Mouse (Mus musculus) lung, postnatal 0 days (tissue): ENCODE measurements around the gene Gm128. TPM values are rescaled to one million over a fixed set of nuclear protein-coding genes. Genes with fewer than 3 reads are reported as not detected.

ENCODE experiments used
- ATAC-seq: fragments of 200-750 bp; cut with Nextera tagmentation; 2 replicates; pipeline ENCODE4 v1.8.0; 2017; ENCODE audit warnings: moderate library complexity
- DNase-seq: peaks from one replicate; pipeline ENCODE4 v3.0.0-alpha.2; 2016; ENCODE audit warnings: low spot score
- H3K27ac ChIP-seq: fragments of 300-500 bp; sonication (generic); 2 replicates; pipeline ENCODE4 v1.5.1; 2014; ENCODE audit warnings: antibody characterized with exemption, mild to moderate bottlenecking, low read length, mixed read lengths
- H3K27me3 ChIP-seq: fragments of 300-500 bp; sonication (generic); replicated peaks from 2 replicates; pipeline ENCODE4 v1.6.1; 2014; ENCODE audit warnings: low read length, mixed read lengths; ENCODE audit not compliant: insufficient read depth
- H3K36me3 ChIP-seq: fragments of 300-500 bp; sonication (generic); 2 replicates; pipeline ENCODE4 v1.6.1; 2014; ENCODE audit warnings: low read length, mixed read lengths; ENCODE audit not compliant: insufficient read depth
- H3K4me1 ChIP-seq: fragments of 300-500 bp; sonication (generic); 2 replicates; pipeline ENCODE4 v1.6.1; 2014; ENCODE audit warnings: antibody characterized with exemption, low read depth, low read length, mixed read lengths; ENCODE audit not compliant: insufficient read depth
- H3K4me2 ChIP-seq: fragments of 300-500 bp; sonication (generic); replicated peaks from 2 replicates; pipeline ENCODE4 v1.6.1; 2014; ENCODE audit warnings: low read depth, mild to moderate bottlenecking, low read length, moderate library complexity, mixed read lengths
- H3K4me3 ChIP-seq: fragments of 300-500 bp; sonication (generic); 2 replicates; pipeline ENCODE4 v1.5.1; 2014; ENCODE audit warnings: low read depth, low read length
- H3K9ac ChIP-seq: fragments of 300-500 bp; sonication (generic); replicated peaks from 2 replicates; pipeline ENCODE4 v1.6.1; 2014; ENCODE audit warnings: low read depth, mild to moderate bottlenecking
- H3K9me3 ChIP-seq: fragments of 300-500 bp; sonication (generic); 2 replicates; pipeline ENCODE4 v1.6.1; 2016; ENCODE audit warnings: low read length, mixed read lengths
- CTCF ChIP-seq: IDR thresholded peaks from 2 replicates; pipeline ENCODE4 v1.5.1; 2016; ENCODE audit warnings: antibody characterized with exemption, mild to moderate bottlenecking
- EP300 ChIP-seq: IDR thresholded peaks from 2 replicates; pipeline ENCODE4 v1.6.1; 2016; ENCODE audit warnings: antibody characterized with exemption, mild to moderate bottlenecking, control low read depth
- WGBS: fragments of 180-500 bp; shearing (Covaris S2); extraction: QIAGEN DNeasy Blood & Tissue Kit; methylation state at CpG from one replicate; pipeline ENCODE4 v1.1.7; 2014; 5-methylcytosine and 5-hydroxymethylcytosine counted together
- polyA plus RNA-seq: library from polyadenylated mRNA; unstranded; fragments of >200 nt; fragmentation: Nextera tagmentation; extraction: Ambion mirVana; gene quantifications from 2 replicates; pipeline ENCODE4 v1.2.1, GENCODE M21; 2015

Gene Gm128
- polyA plus RNA-seq, 1 experiment from 2014 or later: 1.5 TPM

DNA sequence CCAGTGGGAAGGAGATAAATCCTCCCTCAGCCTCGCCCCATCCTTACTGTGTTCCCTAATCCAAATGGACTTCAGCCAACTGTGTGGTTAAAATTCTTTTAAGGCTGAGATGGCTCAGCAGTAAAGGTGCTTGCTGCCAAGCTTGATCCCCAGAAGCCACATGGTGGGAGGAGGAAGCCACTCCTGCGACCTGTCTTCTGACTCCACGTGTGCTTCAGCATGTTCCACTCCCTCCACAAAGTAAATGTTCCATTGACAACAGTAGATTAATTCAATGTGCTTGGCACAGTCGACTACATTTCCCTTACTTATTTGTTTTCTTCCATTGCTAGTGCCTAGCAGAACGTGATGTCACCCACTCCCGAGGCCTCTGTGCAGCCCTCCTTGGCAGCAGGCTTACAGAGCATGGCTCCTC is 46.7 kb downstream of the Gm128 start:
- no peak for ATAC-seq
- TF ChIP-seq EP300 (no peak), CTCF (no peak)
- WGBS: 77% methylated on average over 6 of the region's 6 CpGs
- peaks cover 28% of the 10 kb centered on the region for H3K36me3 ChIP-seq
- H3K4me1 ChIP-seq: no peaks in the 10 kb centered on the region
- H3K9ac ChIP-seq: no peak overlapping the region
- H3K9me3 ChIP-seq: no peaks in the 10 kb centered on the region
- H3K4me3 ChIP-seq: no peak overlapping the region
- H3K27me3 ChIP-seq: no peaks in the 10 kb centered on the region
- no peak overlapping the region for H3K27ac ChIP-seq
- DNase-seq: no peak
- H3K4me2 ChIP-seq: no peak overlapping the region

Other genes starting within 250 kb of the Gm128 start
- 9.9 and 10.1 TPM in 2 replicates for gene Zfp687, start 226.2 kb downstream of the Gm128 start, polyA plus RNA-seq
- gene Psmd4, start 199.0 kb downstream of the Gm128 start, polyA plus RNA-seq: 170 and 185 TPM in 2 replicates
- gene Pip5k1a, start 134.7 kb downstream of the Gm128 start, polyA plus RNA-seq: 18.1 and 18.6 TPM in 2 replicates
- 82.9 and 84.0 TPM in 2 replicates for gene Vps72, start 130.6 kb downstream of the Gm128 start, polyA plus RNA-seq
- 2.0 and 2.9 TPM in 2 replicates for gene Tmod4, start 117.1 kb downstream of the Gm128 start, polyA plus RNA-seq
- 51.8 and 54.1 TPM in 2 replicates for gene Scnm1, start 107.6 kb downstream of the Gm128 start, polyA plus RNA-seq
- gene Lysmd1, start 107.5 kb downstream of the Gm128 start, polyA plus RNA-seq: 13.3 and 14.0 TPM in 2 replicates
- gene Tnfaip8l2, start 99.2 kb downstream of the Gm128 start, polyA plus RNA-seq: 9.0 and 9.7 TPM in 2 replicates
- 1.3 and 1.8 TPM in 2 replicates for gene Sema6c, start 81.1 kb downstream of the Gm128 start, polyA plus RNA-seq
- gene Gabpb2, start 23.7 kb downstream of the Gm128 start, polyA plus RNA-seq: 4.3 and 4.7 TPM in 2 replicates
- 104 and 120 TPM in 2 replicates for gene Cdc42se1, start 12.9 kb downstream of the Gm128 start, polyA plus RNA-seq
- 5.9 and 6.5 TPM in 2 replicates for gene Mllt11, start 9.4 kb downstream of the Gm128 start, polyA plus RNA-seq
- gene Bnipl, start 9.6 kb upstream of the Gm128 start, polyA plus RNA-seq: 2.5 and 2.8 TPM in 2 replicates
- 65.8 and 68.0 TPM in 2 replicates for gene Mindy1, start 39.7 kb upstream of the Gm128 start, polyA plus RNA-seq
- gene Prune1, start 40.5 kb upstream of the Gm128 start, polyA plus RNA-seq: 11.6 and 14.5 TPM in 2 replicates
- 1.4 and 1.6 TPM in 2 replicates for gene Anxa9, start 65.6 kb upstream of the Gm128 start, polyA plus RNA-seq
- 291 and 299 TPM in 2 replicates for gene Cers2, start 73.2 kb upstream of the Gm128 start, polyA plus RNA-seq
- gene Setdb1, start 115.6 kb upstream of the Gm128 start, polyA plus RNA-seq: 11.5 and 13.2 TPM in 2 replicates
- 0.23 and 0.45 TPM in 2 replicates for gene 4930558C23Rik, start 161.2 kb upstream of the Gm128 start, polyA plus RNA-seq
- gene Arnt, start 192.8 kb upstream of the Gm128 start, polyA plus RNA-seq: 22.7 and 27.0 TPM in 2 replicates